Mouse (Mus musculus) testis, adult 2 months (tissue): ENCODE measurements around the gene Epor.

Source experiments
- CTCF ChIP-seq: fragments of 200-500 bp; IDR thresholded peaks from 2 replicates; pipeline ENCODE4 v1.5.1; 2012; ENCODE audit warnings: low read depth, mild to moderate bottlenecking, inconsistent platforms, low read length, moderate library complexity; ENCODE audit not compliant: control insufficient read depth, insufficient read depth, insufficient replicate concordance
- POLR2A ChIP-seq: fragments of 200-500 bp; IDR thresholded peaks from 2 replicates; pipeline ENCODE4 v1.6.1; 2012; ENCODE audit warnings: low read depth, mild to moderate bottlenecking, inconsistent platforms, low read length, moderate library complexity; ENCODE audit not compliant: control insufficient read depth

DNA sequence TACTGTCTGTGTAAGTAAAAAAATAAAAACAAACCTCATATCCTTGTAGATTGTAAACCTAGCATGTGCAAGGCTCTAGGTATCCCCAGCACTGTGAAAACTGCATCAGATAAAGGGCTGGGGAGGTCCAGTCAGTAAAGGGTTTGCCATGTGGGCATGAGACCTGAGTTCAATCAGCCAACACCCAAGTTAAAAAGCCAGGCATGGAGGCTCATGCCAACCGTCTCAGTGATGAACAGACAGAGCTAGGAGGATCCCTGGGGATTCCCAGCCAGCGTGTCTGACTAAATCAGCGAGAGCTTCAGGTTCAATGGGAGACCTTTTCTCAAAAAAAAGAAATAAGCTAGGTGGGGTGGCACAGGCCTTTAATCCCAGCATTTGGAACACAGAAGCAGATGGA lies 38.3 kb downstream of the Epor start:
- TF ChIP-seq CTCF (no peak), POLR2A (no peak)
